Mouse (Mus musculus) bone marrow, adult 2 months (tissue): ENCODE results near the gene Dalrd3. TPM values are rescaled to one million over a fixed set of nuclear protein-coding genes. Genes with fewer than 3 reads are reported as not detected.

Source experiments
- H3K27ac ChIP-seq: fragments of 200-500 bp; 2 replicates; pipeline ENCODE4 v1.5.1; 2012; ENCODE audit warnings: low read depth, mild to moderate bottlenecking, control low read depth, inconsistent platforms, low read length; ENCODE audit not compliant: control insufficient read depth, poor library complexity, insufficient read depth
- H3K4me1 ChIP-seq: fragments of 200-500 bp; 2 replicates; pipeline ENCODE4 v1.6.1; 2011; ENCODE audit warnings: low read length; ENCODE audit not compliant: control insufficient read depth, insufficient read depth
- H3K4me3 ChIP-seq: fragments of 200-500 bp; replicated peaks from 2 replicates; pipeline ENCODE3; 2011; ENCODE audit warnings: mild to moderate bottlenecking, low read depth, low read length, control low read depth; ENCODE audit not compliant: control insufficient read depth
- CTCF ChIP-seq: fragments of 200-500 bp; IDR thresholded peaks from 2 replicates; pipeline ENCODE4 v1.5.1; 2011; ENCODE audit warnings: low read length, control low read depth; ENCODE audit not compliant: control insufficient read depth, insufficient read depth
- POLR2A ChIP-seq: fragments of 200-500 bp; IDR thresholded peaks from 2 replicates; pipeline ENCODE4 v1.6.1; 2011; ENCODE audit warnings: low read depth, mild to moderate bottlenecking, control low read depth, low read length, borderline replicate concordance; ENCODE audit not compliant: control insufficient read depth
- WGBS: fragments of 180-500 bp; shearing (Covaris S2); methylation state at CpG from one replicate; pipeline ENCODE4 v1.1.7; 2018; 5-methylcytosine and 5-hydroxymethylcytosine counted together
- polyA plus RNA-seq: library from polyadenylated mRNA; stranded (reverse); fragments of >200 nt; gene quantifications from 2 replicates; pipeline ENCODE4 v1.2.4, GENCODE M21; 2011; ENCODE audit warnings: low replicate concordance; ENCODE audit not compliant: missing spikeins, insufficient read depth, insufficient read length

The Dalrd3 gene
- polyA plus RNA-seq, 1 experiment: 105 TPM

- no peak for TF ChIP-seq CTCF
- no peak for TF ChIP-seq POLR2A
- no peaks in the 10 kb centered on the region for H3K4me1 ChIP-seq
- no peak overlapping the region for H3K27ac ChIP-seq
- 86% methylated on average over 1 of the region's 1 CpGs for WGBS
- H3K4me3 ChIP-seq: no peak overlapping the region
Observed at GRCm38 (mm10) chr9:108546875-108547274, 22.8 kb upstream of the Dalrd3 start.

GRCm38 (mm10) chr9:108559169-108559568, 10.5 kb upstream of the Dalrd3 start:
- Histone ChIP-seq H3K27ac (no peak overlapping the region), H3K4me3 (no peak overlapping the region), H3K4me1 (no peaks in the 10 kb centered on the region; the same call in 1 of the 2 replicates)
- TF ChIP-seq POLR2A: no peak
- TF ChIP-seq CTCF: no peak
- 90% methylated on average over 4 of the region's 4 CpGs for WGBS

GRCm38 (mm10) chr9:108560227-108560841, 9.4 kb upstream of the Dalrd3 start, which contains the start of gene Impdh2:
Impdh2 (plus strand) TSS chr9:108560286.
- Histone ChIP-seq H3K27ac (peak within 1 kb of the TSS; percentile 31), H3K4me1 (no peaks in the 10 kb centered on the region; the same call in 1 of the 2 replicates), H3K4me3 (peak within 1 kb of the TSS; percentile 79)
- no peak for TF ChIP-seq CTCF
- peak; percentile 85; the same call in 1 of the 2 replicates for TF ChIP-seq POLR2A
- under 1% methylated on average over 53 of the region's 53 CpGs for WGBS

- H3K4me3 ChIP-seq: no peak overlapping the region
- 94% methylated on average over 8 of the region's 8 CpGs for WGBS
- peaks cover 8% of the 10 kb centered on the region; the same call in 1 of the 2 replicates for H3K4me1 ChIP-seq
- TF ChIP-seq CTCF: no peak
- TF ChIP-seq POLR2A: no peak
- H3K27ac ChIP-seq: no peak overlapping the region
Observed at GRCm38 (mm10) chr9:108563671-108564070, 6.0 kb upstream of the Dalrd3 start.

- Histone ChIP-seq H3K4me3 (no peak overlapping the region), H3K4me1 (peaks cover 8% of the 10 kb centered on the region; the same call in 1 of the 2 replicates), H3K27ac (no peak overlapping the region)
- TF ChIP-seq CTCF (no peak), POLR2A (no peak)
- WGBS: 56% methylated on average over 7 of the region's 7 CpGs
Observed at GRCm38 (mm10) chr9:108564131-108564530, 5.6 kb upstream of the Dalrd3 start.

GRCm38 (mm10) chr9:108565881-108566814, 3.5 kb upstream of the Dalrd3 start:
- TF ChIP-seq POLR2A (no peak), CTCF (no peak)
- WGBS: 10% methylated on average over 35 of the region's 35 CpGs
- peaks cover 10% of the 10 kb centered on the region; the same call in 1 of the 2 replicates for H3K4me1 ChIP-seq
- peak overlapping the region; percentile 98 for H3K4me3 ChIP-seq
- H3K27ac ChIP-seq: peak overlapping the region; percentile 94

GRCm38 (mm10) chr9:108566815-108567776, 2.6 kb upstream of the Dalrd3 start, which contains the start of gene Ndufaf3:
Ndufaf3 (minus strand) TSS chr9:108567434.
- peak within 1 kb of the TSS; percentile 94 for H3K27ac ChIP-seq
- H3K4me1 ChIP-seq: peaks cover 10% of the 10 kb centered on the region; the same call in 1 of the 2 replicates
- WGBS: under 1% methylated on average over 73 of the region's 73 CpGs
- H3K4me3 ChIP-seq: peak within 1 kb of the TSS; percentile 98
- TF ChIP-seq POLR2A (peak; percentile 99), CTCF (peak; percentile 95)
